Mouse (Mus musculus): ENCODE data around the gene Ksr1. TPM values are rescaled to one million over a fixed set of nuclear protein-coding genes. Genes with fewer than 3 reads are reported as not detected.
A peak's percentile ranks its signal among the peaks of the same experiment; 100 is the strongest.

Gene Ksr1
- polyA plus RNA-seq, 1 experiment from 2014 or later: 0.67 TPM

GRCm38 (mm10) chr11:79089756-79090155 lies 56.5 kb downstream of the Ksr1 start:
- DNase-seq (ENCODE audit: low spot score) (no peak), ATAC-seq (ENCODE audit: low FRiP score, low TSS enrichment) (no peak)
- 39% methylated on average over 1 of the region's 1 CpGs for WGBS
- Histone ChIP-seq H3K4me1 (replicated peaks; ENCODE audit: control insufficient read depth, insufficient read depth) (peaks cover 10% of the 10 kb centered on the region), H3K9me3 (ENCODE audit: control insufficient read depth, low read length) (no peaks in the 10 kb centered on the region), H3K27me3 (ENCODE audit: control insufficient read depth, insufficient read depth, low read length) (no peaks in the 10 kb centered on the region), H3K36me3 (ENCODE audit: control insufficient read depth, insufficient read depth, low read length) (no peaks in the 10 kb centered on the region; the same call in 1 of the 2 replicates), H3K9ac (ENCODE audit: low read length) (no peak overlapping the region), H3K4me2 (replicated peaks; ENCODE audit: low read depth) (no peak overlapping the region), H3K4me3 (ENCODE audit: low read depth, low read length) (no peak overlapping the region), H3K27ac (replicated peaks) (no peak overlapping the region; the same call in 1 of the 2 replicates)
- TF ChIP-seq EP300 (optimal IDR thresholded peaks at IDR 0.05): no peak
- TF ChIP-seq CTCF (IDR thresholded peaks at IDR 0.05; ENCODE audit: low read depth): no peak

GRCm38 (mm10) chr11:79089027-79089426 lies 57.2 kb downstream of the Ksr1 start:
- Histone ChIP-seq H3K9ac (ENCODE audit: low read length) (no peak overlapping the region), H3K27me3 (ENCODE audit: control insufficient read depth, insufficient read depth, low read length) (no peaks in the 10 kb centered on the region), H3K27ac (replicated peaks) (peak overlapping the region; percentile 13; the same call in 1 of the 2 replicates), H3K4me2 (replicated peaks; ENCODE audit: low read depth) (no peak overlapping the region), H3K9me3 (ENCODE audit: control insufficient read depth, low read length) (no peaks in the 10 kb centered on the region), H3K4me3 (ENCODE audit: low read depth, low read length) (no peak overlapping the region), H3K36me3 (ENCODE audit: control insufficient read depth, insufficient read depth, low read length) (no peaks in the 10 kb centered on the region; the same call in 1 of the 2 replicates), H3K4me1 (replicated peaks; ENCODE audit: control insufficient read depth, insufficient read depth) (peaks cover 8% of the 10 kb centered on the region)
- DNase-seq (ENCODE audit: low spot score): no peak
- TF ChIP-seq EP300 (optimal IDR thresholded peaks at IDR 0.05) (no peak), CTCF (IDR thresholded peaks at IDR 0.05; ENCODE audit: low read depth) (no peak)
- no peak for ATAC-seq (ENCODE audit: low FRiP score, low TSS enrichment)
- 57% methylated on average over 5 of the region's 5 CpGs for WGBS

GRCm38 (mm10) chr11:79088325-79088724 lies 57.9 kb downstream of the Ksr1 start:
- ATAC-seq (ENCODE audit: low FRiP score, low TSS enrichment) (no peak), DNase-seq (ENCODE audit: low spot score) (no peak)
- 83% methylated on average over 9 of the region's 9 CpGs for WGBS
- Histone ChIP-seq H3K27ac (replicated peaks) (no peak overlapping the region), H3K27me3 (ENCODE audit: control insufficient read depth, insufficient read depth, low read length) (no peaks in the 10 kb centered on the region), H3K9me3 (ENCODE audit: control insufficient read depth, low read length) (no peaks in the 10 kb centered on the region), H3K9ac (ENCODE audit: low read length) (no peak overlapping the region), H3K4me1 (replicated peaks; ENCODE audit: control insufficient read depth, insufficient read depth) (peaks cover 5% of the 10 kb centered on the region; the same call in 1 of the 2 replicates), H3K36me3 (ENCODE audit: control insufficient read depth, insufficient read depth, low read length) (no peaks in the 10 kb centered on the region; the same call in 1 of the 2 replicates), H3K4me3 (ENCODE audit: low read depth, low read length) (no peak overlapping the region), H3K4me2 (replicated peaks; ENCODE audit: low read depth) (no peak overlapping the region)
- TF ChIP-seq EP300 (optimal IDR thresholded peaks at IDR 0.05) (no peak), CTCF (IDR thresholded peaks at IDR 0.05; ENCODE audit: low read depth) (no peak)

- Histone ChIP-seq H3K4me2 (replicated peaks; ENCODE audit: low read depth) (no peak overlapping the region), H3K9me3 (ENCODE audit: control insufficient read depth, low read length) (no peaks in the 10 kb centered on the region), H3K4me3 (ENCODE audit: low read depth, low read length) (no peak overlapping the region), H3K4me1 (replicated peaks; ENCODE audit: control insufficient read depth, insufficient read depth) (peaks cover 6% of the 10 kb centered on the region; the same call in 1 of the 2 replicates), H3K27me3 (ENCODE audit: control insufficient read depth, insufficient read depth, low read length) (no peaks in the 10 kb centered on the region), H3K27ac (replicated peaks) (no peak overlapping the region), H3K36me3 (ENCODE audit: control insufficient read depth, insufficient read depth, low read length) (no peaks in the 10 kb centered on the region; the same call in 1 of the 2 replicates), H3K9ac (ENCODE audit: low read length) (no peak overlapping the region)
- DNase-seq (ENCODE audit: low spot score) (no peak), ATAC-seq (ENCODE audit: low FRiP score, low TSS enrichment) (no peak; the same call in 1 of the 2 replicates)
- TF ChIP-seq EP300 (optimal IDR thresholded peaks at IDR 0.05) (no peak), CTCF (IDR thresholded peaks at IDR 0.05; ENCODE audit: low read depth) (no peak)
- 74% methylated on average over 4 of the region's 4 CpGs for WGBS
Measured at GRCm38 (mm10) chr11:79087731-79088311, 58.4 kb downstream of the Ksr1 start.

GRCm38 (mm10) chr11:79086787-79087186 lies 59.4 kb downstream of the Ksr1 start:
- Histone ChIP-seq H3K9ac (ENCODE audit: low read length) (no peak overlapping the region), H3K27ac (replicated peaks) (no peak overlapping the region), H3K36me3 (ENCODE audit: control insufficient read depth, insufficient read depth, low read length) (no peaks in the 10 kb centered on the region; the same call in 1 of the 2 replicates), H3K27me3 (ENCODE audit: control insufficient read depth, insufficient read depth, low read length) (no peaks in the 10 kb centered on the region), H3K9me3 (ENCODE audit: control insufficient read depth, low read length) (no peaks in the 10 kb centered on the region), H3K4me1 (replicated peaks; ENCODE audit: control insufficient read depth, insufficient read depth) (peaks cover 6% of the 10 kb centered on the region; the same call in 1 of the 2 replicates), H3K4me3 (ENCODE audit: low read depth, low read length) (no peak overlapping the region), H3K4me2 (replicated peaks; ENCODE audit: low read depth) (no peak overlapping the region)
- 81% methylated on average over 12 of the region's 12 CpGs for WGBS
- TF ChIP-seq EP300 (optimal IDR thresholded peaks at IDR 0.05) (no peak), CTCF (IDR thresholded peaks at IDR 0.05; ENCODE audit: low read depth) (no peak)
- DNase-seq (ENCODE audit: low spot score) (no peak), ATAC-seq (ENCODE audit: low FRiP score, low TSS enrichment) (no peak)

GRCm38 (mm10) chr11:79085059-79085458 lies 61.1 kb downstream of the Ksr1 start:
- H3K27ac ChIP-seq (replicated peaks): no peak overlapping the region
- TF ChIP-seq CTCF (IDR thresholded peaks at IDR 0.05; ENCODE audit: low read depth) (no peak), EP300 (optimal IDR thresholded peaks at IDR 0.05) (no peak)
- peaks cover 6% of the 10 kb centered on the region; the same call in 1 of the 2 replicates for H3K4me1 ChIP-seq (replicated peaks; ENCODE audit: control insufficient read depth, insufficient read depth)
- no peak for ATAC-seq (ENCODE audit: low FRiP score, low TSS enrichment)
- WGBS: 38% methylated on average over 5 of the region's 5 CpGs
- H3K36me3 ChIP-seq (ENCODE audit: control insufficient read depth, insufficient read depth, low read length): no peaks in the 10 kb centered on the region; the same call in 1 of the 2 replicates
- H3K9me3 ChIP-seq (ENCODE audit: control insufficient read depth, low read length): no peaks in the 10 kb centered on the region
- H3K9ac ChIP-seq (ENCODE audit: low read length): no peak overlapping the region
- H3K4me2 ChIP-seq (replicated peaks; ENCODE audit: low read depth): no peak overlapping the region
- H3K27me3 ChIP-seq (ENCODE audit: control insufficient read depth, insufficient read depth, low read length): no peaks in the 10 kb centered on the region
- H3K4me3 ChIP-seq (ENCODE audit: low read depth, low read length): no peak overlapping the region
- DNase-seq (ENCODE audit: low spot score): no peak
